Mouse (Mus musculus) liver, adult 2 months (tissue): ENCODE data around the gene Vps26a.

Source experiments
- CTCF ChIP-seq: fragments of 200-500 bp; IDR thresholded peaks from 2 replicates; pipeline ENCODE4 v1.5.1; 2011; ENCODE audit warnings: low read depth, low read length, control low read depth
- POLR2A ChIP-seq: fragments of 200-500 bp; IDR thresholded peaks from 2 replicates; pipeline ENCODE4 v1.6.1; 2011; ENCODE audit warnings: low read length, control low read depth; ENCODE audit not compliant: insufficient read depth; ENCODE audit errors: extremely low read depth

- TF ChIP-seq CTCF (no peak), POLR2A (no peak)
These were observed 19.5 kb upstream of the Vps26a start for GRCm38 (mm10) chr10:62506019-62506556.
